Mouse (Mus musculus) left cerebral cortex, postnatal 14 days (tissue): ENCODE measurements at regions not wholly inside any gene's neighbourhood (a gene's known extent, or its start where the extent isn't known, plus 50 kb on each side); places are given as distances from the start of the nearest gene placed in this dataset.

Source experiments
- DNase-seq, 2 experiments: peaks; one replicate each; pipeline ENCODE4 v3.0.0; 2021 to 2022; ENCODE audit warnings: low spot score in 2 of 2, mixed read lengths in 1 of 2
- intact Hi-C: fragments of 180-260 bp; cut with DNase I; formaldehyde crosslinking; loops from one replicate; pipeline ENCODE4 v1.15.1; 2025

DNA sequence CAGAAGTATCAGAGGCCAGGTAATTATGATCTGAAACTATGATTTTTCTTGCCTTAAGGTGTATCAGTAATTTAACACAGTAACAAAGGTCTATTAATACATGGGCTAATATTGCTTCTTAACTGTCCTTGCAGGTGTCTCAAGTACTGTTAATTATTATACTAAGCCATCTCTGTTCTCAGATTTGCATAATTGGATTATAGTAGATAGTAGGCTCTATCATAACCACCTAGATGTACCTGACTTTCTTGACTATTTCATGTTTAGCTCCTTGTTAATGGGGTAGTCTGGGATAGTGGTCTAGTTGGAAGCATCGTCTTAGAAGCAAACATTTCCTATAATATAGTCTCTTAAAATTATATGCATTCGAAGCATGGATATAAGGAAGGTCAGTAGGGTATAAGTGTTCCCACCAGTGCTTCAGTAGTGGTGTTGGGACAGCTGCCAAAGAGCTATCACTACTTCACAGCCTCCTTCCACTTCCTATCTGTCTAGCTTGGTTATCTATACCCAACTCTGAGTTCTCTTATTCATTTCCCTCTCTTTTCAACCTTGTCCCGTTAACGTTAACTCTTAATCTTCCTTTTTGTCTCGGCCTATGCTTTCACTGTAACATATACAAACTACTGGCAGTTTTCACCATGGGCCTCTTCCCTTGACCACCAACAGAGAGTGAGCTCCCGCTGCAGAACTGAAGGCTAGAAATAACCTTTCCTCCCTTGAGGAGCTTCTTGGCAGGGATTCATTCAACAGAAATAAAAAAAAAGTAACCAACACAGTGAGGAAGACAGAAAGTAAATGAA lies 630.9 kb upstream of the Lcorl start:
- intact Hi-C loops, result no loop called here
- DNase-seq, result no peak

DNA sequence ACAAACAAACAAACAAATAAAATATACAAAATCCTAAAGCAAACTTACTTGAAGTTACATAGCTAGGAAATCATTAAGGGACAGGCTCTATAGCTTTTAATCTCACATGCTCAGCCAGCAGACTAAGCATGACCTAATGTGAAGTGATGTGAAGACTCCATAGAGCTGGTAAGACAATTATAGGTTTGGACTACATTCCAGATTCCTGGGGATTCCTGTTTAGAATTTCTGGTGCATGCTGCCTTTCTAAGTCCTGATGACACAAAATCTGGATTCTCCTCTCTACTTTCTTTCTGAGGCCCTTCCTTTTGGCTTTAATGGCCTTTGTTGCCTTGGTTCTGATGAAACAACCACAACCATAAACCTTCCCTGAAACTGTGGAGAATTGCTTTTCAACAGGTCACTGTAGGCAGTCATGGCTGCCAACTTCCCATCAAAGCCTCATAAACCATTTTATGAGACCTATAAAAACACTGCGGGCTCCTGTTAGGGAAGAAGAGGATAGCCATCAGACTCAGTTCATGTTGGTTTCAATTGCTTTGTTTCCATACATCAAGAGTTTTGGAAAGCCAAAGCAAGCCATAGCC lies 629.4 kb upstream of the Lcorl start:
- DNase-seq, result no peak
- intact Hi-C loops, result no loop called here

DNA sequence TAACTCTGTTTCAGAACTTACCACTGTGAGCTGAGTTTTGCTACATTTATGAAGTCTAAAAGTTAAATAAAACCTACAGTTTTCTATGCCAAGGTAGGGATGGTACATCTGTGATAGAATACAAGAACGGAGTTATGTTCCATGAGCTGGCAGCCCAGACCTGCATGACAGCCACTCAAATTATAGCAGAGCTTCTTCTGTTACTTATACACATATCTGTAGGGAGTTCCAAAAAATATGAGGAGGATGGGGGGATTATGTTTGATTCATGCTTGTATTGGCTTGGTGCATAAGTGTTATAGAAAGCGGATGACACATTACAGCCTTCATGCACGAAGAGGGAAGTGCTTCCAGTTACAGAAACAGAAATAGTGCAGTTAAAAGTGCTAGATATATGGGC lies 598.9 kb upstream of the Lcorl start:
- intact Hi-C loops, result no loop called here
- peak in 1 of 2 experiments; percentile 23 for DNase-seq

DNA sequence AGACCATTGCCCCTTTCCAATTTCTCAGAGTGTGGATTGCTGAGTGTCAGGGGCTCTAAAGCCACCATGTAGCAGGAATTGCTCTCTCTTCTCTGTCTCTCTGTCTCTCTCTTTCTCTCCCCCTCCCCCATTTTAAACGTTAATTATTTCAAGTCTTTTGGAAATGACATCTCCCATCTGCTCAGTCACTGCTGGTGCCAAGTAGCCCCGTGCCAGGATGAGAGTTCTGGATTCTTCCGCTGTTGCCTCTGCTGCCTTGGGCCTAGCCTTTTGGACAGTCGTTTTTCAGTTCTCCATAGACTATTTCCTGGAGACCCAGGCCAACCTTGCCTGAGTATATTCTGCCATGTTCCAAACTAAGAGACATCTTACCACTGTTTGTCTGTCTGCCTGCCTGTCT lies 590.9 kb upstream of the Lcorl start:
- intact Hi-C loops, result loop anchor here (10.0 kb wide), 2 partner anchors 1537 to 1687 kb away; partner anchors contain the start of gene Slit2
- no peak for DNase-seq

DNA sequence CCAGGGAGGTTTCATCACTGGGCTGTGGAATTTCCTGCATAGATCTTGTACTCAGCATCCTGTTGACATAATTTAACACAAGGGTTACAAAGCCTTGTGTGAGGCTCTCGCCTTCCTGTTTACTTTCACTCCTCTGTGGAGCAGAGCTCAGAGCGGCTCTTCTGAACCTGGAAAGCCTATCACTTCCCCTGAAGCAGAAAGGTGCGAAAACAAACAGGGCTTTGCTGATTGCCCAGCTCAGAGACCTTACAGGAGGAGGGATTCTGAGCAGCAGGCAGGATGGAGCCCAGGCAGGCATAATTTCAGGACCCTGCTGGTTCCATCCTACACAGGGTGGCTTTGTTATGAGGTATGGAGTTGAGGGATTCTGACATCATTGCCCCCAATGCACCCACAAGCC lies 588.4 kb upstream of the Lcorl start:
- DNase-seq, result no peak
- intact Hi-C loops, result loop anchor here (10.0 kb wide), 2 partner anchors 1539 to 1689 kb away; partner anchors contain the start of gene Slit2

DNA sequence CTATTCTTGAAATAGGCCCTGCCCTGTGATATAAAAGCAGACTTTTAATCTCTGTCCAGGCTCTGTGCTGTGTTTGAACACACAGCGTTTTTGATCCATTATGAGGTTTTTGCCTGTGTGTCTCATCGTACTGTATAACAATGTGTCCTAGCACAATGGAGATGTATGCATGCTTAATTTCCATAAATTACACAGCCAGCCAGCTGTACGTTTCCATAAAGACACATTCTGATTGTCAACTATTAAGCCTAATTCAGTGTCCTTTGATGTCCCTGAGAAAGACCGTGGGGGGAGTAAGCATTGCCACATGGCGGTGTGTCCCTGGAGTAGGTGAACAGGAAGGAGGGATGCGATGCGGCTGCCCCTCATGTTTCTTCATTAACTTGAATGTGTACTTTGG lies 587.7 kb upstream of the Lcorl start:
- DNase-seq, result no peak
- intact Hi-C loops, result loop anchor here (10.0 kb wide), 2 partner anchors 1540 to 1690 kb away; partner anchors contain the start of gene Slit2

DNA sequence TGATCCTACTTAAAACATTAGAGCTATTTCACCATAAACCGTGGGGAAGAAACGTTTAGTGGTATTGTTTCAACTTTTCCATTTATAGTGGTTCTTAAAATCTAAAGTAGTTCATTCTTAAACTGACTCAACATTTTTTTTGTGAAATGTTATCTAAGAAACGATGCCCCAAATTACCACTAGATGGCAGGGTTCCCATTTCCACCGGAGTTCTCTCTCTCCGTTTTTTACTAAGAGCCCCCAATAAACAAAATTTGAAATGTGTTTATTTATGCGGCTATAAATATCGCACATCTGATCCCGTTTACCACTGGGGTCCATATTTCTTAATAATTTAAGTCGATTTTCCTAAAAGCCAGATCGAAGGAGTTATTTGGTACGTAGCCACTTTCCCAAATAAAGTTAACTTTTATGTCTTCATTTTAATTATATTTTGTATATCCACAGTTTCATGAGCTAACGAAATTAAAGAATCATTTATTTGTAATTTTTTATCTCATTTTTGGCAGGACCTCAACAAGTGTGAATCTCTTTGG lies 586.5 kb upstream of the Lcorl start:
- DNase-seq, result peak; percentile 25 to 54

DNA sequence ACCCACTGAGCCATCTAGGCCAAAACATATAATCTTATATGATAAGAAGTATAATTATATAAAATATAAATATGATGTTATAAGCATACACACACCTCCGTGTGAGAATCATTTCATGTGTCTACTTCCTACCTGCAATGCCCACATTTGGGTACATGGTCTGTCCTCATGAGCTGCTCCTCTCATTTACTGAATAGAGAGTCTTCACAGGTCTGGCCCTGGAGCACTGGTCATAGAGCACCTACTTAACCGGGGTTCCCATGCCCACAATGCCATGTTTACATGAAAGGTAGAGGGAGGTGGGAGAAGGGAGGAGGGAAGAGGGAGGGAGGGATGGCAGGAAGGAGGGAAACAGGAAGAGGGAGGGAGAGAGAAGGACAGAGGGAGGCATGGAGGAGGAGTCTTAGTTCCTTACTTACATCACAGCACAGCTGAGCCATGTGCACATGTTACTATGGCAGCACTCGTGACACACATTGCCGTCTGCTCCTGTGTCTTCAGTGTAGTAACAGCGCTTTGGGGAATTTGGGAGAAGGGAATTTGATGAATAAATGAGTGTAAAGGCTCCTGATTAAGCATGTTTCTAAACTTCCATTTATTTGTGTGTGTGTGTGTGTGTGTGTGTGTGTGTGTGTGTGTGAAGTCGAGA lies 585.3 kb upstream of the Lcorl start:
- intact Hi-C loops, result loop anchor here (10.0 kb wide), 2 partner anchors 1542 to 1692 kb away; partner anchors contain the start of gene Slit2
- peak; percentile 40 to 45 for DNase-seq

More for the DNA sequence above, 586.5 kb upstream of the Lcorl start:
- intact Hi-C loops, result loop anchor here (10.0 kb wide), 2 partner anchors 1541 to 1691 kb away; partner anchors contain the start of gene Slit2

DNA sequence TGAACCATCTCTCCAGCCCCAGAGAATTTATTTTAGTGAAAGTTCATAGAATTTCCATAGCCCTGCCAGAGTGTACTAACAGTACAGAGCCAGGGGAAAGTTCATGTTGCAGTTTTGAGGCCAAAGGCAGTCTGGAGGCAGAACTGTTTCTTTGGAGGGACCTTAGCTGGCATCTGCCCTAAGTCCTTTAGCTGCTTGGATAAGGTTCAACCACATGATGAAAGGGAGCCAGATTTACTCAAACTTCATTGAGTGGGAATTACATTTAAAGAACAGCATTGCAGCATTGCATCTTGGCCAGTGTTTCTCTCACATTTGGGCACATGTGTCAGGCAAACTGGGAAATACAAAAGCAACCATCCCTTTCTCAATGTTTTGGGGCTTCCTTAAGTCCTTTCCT lies 584.3 kb upstream of the Lcorl start:
- intact Hi-C loops, result loop anchor here (10.0 kb wide), 2 partner anchors 1543 to 1693 kb away; partner anchors contain the start of gene Slit2
- no peak for DNase-seq

DNA sequence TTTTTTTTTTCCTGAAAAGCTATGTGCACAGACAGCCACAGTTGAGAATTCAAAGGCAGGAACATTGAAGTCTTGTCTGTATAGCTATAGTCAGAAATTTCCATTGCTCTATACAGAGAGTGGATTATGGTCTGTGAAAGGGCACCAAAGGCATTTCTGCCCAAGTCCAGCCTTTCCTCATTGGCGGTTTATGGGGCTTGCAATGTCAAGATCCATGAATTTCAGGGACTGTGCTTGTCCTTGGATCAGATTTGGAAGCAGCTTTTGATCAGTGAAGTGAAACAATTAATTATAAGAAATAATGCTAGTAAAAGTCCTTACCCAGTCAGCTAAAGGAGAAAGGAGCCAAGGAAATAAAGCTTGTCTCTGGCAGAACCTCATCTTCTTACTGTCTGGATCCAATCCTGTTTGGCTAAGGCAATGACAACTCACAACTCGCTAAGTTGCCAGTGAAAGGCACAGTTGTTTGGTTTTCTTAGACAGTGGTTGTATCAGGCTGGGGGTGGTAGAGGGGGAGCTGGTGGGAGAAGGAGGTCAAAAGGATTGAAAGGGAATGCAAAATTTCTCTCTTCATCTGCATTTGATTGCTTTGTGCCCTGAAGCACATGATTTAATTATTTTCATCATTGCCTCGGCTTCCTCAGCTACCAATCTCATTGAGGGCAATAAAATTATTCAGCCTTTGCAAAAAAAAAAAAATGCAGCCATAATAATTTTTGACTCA lies 574.4 kb upstream of the Lcorl start:
- no peak for DNase-seq
- intact Hi-C loops, result no loop called here

DNA sequence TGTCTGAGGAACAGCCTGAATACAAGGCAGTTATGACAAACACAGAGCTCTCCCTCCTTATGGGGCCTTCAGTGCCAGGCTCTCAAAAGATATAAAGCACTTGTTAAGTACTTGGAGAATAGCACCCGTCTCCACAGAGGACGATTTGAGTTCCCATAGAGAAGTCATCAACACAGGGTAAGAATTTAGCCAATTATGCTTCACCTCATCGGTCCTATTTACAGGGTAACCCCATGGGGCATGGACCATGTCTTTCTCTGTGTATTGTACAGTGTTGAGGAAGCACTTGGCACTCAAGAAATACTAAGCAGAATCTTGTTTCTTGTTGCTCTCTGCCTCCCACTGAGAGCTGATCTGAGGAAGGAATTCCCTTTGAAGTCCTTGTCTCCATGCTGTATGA lies 565.3 kb upstream of the Lcorl start:
- DNase-seq, result no peak
- intact Hi-C loops, result no loop called here

DNA sequence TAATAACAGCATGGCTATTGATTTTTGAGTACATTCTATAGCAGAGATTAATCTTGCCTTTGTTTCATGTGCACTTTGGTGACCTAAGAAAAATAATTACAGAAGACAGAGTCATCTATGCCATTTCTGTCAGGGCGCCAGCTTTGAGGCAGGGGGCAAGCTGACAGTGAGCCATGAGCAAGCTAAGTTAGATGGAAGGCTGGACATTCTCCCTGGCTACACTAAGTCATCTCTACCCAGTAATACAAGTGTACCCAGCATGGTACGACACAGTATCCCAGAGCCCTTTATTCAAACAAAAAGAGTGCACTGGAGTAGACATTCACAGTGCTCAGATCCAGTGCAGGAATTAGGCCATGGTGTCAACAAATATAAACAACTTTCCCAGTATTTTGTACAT lies 549.6 kb upstream of the Lcorl start:
- intact Hi-C loops, result no loop called here

DNA sequence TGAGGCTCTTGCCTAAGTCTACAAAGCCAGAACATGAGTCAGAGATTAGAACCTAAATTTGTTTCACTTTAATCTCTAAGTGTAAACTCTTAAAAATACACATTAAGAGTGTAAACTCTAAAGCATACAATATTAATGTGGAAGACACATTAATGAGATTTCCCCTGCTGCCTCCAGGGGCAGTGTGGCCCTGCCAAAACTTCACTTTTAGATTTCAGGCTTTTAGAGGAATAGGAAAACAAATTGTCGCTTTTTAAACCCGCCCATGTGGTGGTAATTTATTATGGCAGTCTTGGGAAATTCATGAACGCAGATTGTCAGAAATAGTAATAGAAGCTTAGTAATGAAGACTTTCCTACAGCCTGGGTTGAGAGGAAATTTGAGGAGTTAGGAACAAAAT lies 549.0 kb upstream of the Lcorl start:
- intact Hi-C loops, result no loop called here
- DNase-seq, result no peak

More for the DNA sequence above, 549.6 kb upstream of the Lcorl start:
- no peak for DNase-seq

DNA sequence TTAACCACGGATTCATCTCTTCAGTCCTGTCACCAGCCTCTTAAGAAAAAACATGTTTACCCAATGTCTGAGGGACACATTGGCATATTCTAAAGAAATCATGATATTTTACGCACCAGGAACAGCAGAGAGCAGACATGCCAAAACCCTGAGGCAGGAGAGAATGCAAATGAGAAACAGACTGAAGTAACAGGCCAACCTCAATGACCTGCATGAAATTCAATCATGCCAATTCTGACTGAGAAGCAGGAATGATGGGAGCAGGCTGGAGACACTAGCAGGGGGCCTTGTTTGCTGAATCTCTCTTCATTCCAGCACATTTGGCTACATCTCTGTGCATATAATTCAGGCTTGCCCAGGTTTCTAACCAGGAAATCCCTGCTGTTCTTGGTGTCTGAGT lies 529.2 kb upstream of the Lcorl start:
- intact Hi-C loops, result no loop called here
- DNase-seq, result no peak

DNA sequence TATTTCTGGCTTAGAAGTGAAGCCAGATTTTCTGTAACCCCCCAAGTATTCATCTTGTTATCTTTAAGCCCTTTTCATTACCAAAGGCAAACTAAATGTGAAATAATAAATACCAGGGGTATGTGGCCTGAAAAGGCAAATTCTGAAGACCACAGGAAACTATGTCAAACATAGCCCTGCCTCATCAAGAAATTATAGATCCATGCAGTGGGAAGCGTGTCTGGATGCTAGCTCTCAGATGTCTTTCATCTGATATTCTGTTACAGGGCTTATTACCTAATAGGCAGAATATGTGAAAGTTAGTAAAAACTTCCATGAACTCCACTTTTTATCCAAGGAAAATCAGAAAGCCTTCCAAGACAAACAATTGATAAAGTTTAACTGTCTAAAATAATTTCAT lies 509.9 kb upstream of the Lcorl start:
- no peak for DNase-seq
- intact Hi-C loops, result no loop called here

DNA sequence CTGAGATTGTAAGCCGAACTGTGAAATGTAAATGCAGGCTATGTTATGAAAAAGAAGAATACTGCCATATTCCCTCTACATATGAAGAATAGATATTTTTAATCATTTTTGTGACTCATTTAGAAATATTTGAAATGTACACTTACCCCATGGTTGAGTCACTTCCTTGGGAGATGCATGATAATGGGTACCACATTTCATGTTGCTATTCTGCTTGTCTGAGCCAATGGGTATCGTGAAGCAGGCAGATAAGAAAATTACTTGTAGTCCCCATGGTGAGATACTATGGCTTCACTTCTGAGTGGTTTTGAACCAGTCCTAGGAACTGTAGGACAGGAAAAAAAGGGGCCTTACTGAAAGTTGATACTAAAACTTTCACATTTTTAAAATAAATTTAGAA lies 506.2 kb upstream of the Lcorl start:
- DNase-seq, result no peak
- intact Hi-C loops, result no loop called here

DNA sequence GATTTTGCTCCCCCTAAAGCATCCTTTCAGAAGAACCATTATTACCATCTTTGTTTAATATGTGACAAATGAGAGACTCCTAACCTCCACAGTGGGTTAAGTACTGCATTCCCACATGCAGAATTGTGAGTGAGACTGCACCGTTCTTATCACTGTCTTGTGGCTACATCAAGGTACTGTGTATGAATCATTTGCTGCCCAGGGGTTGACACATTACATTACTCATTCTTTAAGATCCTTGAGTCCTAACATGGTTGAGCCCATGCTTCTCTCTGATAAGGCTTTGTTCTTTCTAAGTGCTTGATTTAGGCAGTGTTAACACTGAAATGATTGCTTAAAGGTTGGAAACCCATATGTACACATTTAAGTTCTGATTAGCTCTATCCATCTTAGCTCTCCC lies 504.2 kb upstream of the Lcorl start:
- intact Hi-C loops, result no loop called here
- DNase-seq, result no peak

DNA sequence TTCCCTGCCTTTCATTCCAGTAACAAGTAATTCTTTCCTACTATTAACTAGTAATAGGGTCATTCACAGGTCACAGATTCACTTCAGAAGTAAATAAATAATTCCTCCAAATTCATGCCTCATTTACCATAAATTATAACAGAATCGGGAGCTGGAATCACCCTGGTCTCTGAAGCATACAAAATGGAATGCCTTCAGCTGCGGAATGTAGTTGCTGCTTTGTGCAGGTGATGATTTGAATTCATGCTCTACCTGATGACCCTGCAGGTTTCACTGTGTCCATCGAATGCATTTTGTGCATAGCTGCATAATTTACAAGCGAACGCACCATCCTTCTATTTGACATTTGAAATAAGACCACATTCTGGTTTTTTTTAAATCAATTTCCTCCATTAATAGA lies 491.0 kb upstream of the Lcorl start:
- intact Hi-C loops, result loop anchor here (5.0 kb wide), 5 partner anchors 491 to 876 kb away; partner anchors contain the start of genes Lcorl and Ncapg
- no peak for DNase-seq

DNA sequence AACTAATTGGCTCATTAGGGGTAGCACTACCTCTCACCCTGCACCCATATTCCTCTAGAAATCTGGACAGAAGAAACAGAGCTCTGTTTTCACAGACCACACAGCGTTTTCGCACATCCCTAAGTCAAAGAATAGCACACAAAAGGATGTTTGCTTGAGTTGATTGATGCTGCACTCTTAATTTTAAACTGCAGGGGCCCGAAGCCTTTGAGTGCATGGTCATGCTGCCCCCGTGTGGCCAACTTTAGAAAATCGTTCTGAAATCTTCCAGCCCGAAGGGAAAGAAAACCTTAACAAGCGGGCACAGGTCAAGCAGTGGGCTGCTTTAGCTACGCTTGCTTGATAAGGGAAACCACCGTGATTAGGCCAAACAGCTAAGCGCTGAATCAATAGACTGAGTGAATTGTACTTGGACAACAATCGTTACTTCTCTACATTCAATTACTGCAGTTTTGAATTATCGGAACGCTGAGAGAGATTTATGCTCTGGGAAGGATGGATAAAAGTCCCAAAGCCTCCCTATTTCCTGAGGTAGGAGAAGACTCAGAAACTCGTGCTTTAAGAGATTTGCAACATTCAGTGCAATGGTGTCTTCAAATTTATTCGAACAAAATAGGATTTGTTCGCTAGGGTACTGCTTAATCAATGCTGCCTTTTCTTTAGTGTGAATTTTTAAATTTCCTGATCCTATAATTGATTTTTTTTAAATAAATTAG lies 490.1 kb upstream of the Lcorl start:
- intact Hi-C loops, result loop anchor here (5.0 kb wide), 5 partner anchors 490 to 875 kb away; partner anchors contain the start of genes Lcorl and Ncapg
- DNase-seq, result peak; percentile 77 to 86
